Mouse (Mus musculus) heart, adult 2 months (tissue): ENCODE measurements around the gene Zfyve27.

ENCODE experiments used
- CTCF ChIP-seq: fragments of 200-600 bp; IDR thresholded peaks from 2 replicates; pipeline ENCODE4 v1.8.1; 2022; ENCODE audit warnings: antibody characterized with exemption, mild to moderate bottlenecking, moderate library complexity
- POLR2A ChIP-seq: fragments of 200-500 bp; IDR thresholded peaks from 2 replicates; pipeline ENCODE4 v1.6.1; 2011; ENCODE audit warnings: mild to moderate bottlenecking, low read depth, low read length, control low read depth; ENCODE audit not compliant: insufficient read depth

DNA sequence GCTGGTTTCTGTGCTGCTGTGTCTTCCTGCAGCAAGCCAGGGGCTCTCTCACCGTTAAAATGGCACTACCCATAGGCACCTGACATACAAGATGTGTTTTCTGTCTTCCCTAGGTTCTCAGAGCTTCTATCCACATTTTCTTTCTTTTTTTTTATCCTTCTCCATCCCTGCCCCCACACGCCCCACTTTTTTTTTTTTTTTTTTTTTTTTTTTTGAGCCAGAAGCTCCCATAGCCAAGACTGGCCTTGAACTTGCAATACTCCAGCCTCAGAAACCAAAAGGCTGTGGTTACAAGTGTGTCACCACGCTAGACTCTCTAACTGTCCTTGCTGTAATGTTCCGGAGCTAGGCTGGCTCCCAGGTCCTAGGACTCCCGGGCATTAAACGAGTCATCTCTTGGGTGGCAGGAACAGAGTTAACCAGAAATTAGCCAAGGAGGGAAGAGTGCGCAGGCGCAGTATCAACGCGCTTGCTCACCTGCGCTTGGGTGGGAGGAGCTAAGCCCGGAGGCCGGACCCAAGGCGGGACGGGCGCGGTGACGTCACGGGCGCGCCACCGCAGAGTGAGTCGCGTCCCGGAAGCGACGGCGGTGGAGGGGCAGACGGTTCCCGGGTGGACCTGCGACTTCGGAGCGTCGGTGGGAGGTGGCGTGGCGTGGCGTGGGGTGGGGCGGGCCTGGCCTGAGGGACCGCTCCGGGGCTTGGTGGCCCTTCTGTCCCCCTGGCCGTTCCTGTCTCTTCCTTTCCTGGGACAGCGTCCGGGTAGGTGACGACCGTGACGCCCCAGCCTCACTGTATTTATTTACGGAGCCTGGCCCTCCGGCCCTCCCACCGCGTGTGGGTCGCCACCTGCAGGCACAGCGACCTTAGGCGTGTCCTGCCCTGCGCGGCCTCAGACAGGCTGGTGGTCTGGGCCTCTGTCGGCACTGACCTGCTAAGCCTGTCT is 6.5 kb downstream of the Zfyve27 start:
- peak; percentile 76 for TF ChIP-seq POLR2A
- no peak for TF ChIP-seq CTCF
